Mouse (Mus musculus): ENCODE measurements around the gene Selenoh. TPM values are rescaled to one million over a fixed set of nuclear protein-coding genes. Genes with fewer than 3 reads are reported as not detected.

Gene Selenoh
- polyA plus RNA-seq, 1 experiment = 19.5 TPM

DNA sequence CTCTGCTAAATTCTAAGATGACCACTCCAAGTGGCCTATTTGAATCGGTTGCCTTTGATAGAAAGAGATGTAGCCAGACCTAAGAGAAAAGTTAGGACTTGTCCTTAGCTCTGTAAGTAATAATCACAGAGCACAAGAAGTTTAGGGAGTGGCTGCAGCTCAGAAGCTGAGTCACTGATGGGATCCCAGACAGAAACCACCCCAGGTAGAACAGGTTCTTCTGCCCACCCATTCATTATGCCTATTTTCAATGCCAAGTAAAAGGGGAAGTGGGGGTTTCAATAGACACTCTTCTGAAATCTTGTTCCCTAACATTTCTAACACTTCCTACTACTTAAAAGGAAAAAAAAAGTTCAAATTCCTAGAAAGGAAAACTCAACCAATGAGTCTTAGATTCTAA, 34.7 kb upstream of the Selenoh start:
- Histone ChIP-seq H3K4me3 (replicated peaks) (no peak overlapping the region), H3K27me3 (ENCODE audit: control insufficient read depth) (no peaks in the 10 kb centered on the region), H3K4me1 (ENCODE audit: control insufficient read depth) (peaks cover 53% of the 10 kb centered on the region), H3K9me3 (ENCODE audit: control insufficient read depth, low read length) (no peaks in the 10 kb centered on the region), H3K36me3 (ENCODE audit: control insufficient read depth) (peaks cover 97% of the 10 kb centered on the region)
- TF ChIP-seq GATA1 (IDR thresholded peaks at IDR 0.05; ENCODE audit: low read length) (no peak), TAL1 (IDR thresholded peaks at IDR 0.05; ENCODE audit: low read length) (no peak)

DNA sequence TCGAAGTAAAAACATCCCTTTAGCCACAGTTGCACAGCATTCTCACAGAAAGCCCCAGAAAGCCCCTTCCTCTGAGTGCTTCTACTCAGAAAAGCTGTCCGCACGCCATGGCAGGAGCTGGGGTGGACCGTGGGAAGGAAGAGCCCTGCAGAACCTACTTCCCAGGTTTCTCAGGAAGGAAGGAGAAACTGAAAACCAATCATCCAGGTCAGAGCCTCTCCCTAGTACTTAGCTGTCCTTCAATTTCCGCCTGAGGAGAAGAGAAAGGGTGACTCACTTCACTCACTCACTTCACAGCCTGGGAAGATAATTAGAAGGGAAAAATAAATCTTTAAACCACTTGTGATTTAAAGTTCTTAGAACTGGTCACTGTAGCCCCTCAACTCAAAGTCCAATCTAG, 33.8 kb upstream of the Selenoh start:
- H3K4me3 ChIP-seq (replicated peaks) = no peak overlapping the region
- no peaks in the 10 kb centered on the region for H3K27me3 ChIP-seq (ENCODE audit: control insufficient read depth)
- peaks cover 97% of the 10 kb centered on the region for H3K36me3 ChIP-seq (ENCODE audit: control insufficient read depth)
- H3K9me3 ChIP-seq (ENCODE audit: control insufficient read depth, low read length) = no peaks in the 10 kb centered on the region
- H3K4me1 ChIP-seq (ENCODE audit: control insufficient read depth) = peaks cover 46% of the 10 kb centered on the region
- TF ChIP-seq TAL1 (IDR thresholded peaks at IDR 0.05; ENCODE audit: low read length) (no peak), GATA1 (IDR thresholded peaks at IDR 0.05; ENCODE audit: low read length) (no peak)

DNA sequence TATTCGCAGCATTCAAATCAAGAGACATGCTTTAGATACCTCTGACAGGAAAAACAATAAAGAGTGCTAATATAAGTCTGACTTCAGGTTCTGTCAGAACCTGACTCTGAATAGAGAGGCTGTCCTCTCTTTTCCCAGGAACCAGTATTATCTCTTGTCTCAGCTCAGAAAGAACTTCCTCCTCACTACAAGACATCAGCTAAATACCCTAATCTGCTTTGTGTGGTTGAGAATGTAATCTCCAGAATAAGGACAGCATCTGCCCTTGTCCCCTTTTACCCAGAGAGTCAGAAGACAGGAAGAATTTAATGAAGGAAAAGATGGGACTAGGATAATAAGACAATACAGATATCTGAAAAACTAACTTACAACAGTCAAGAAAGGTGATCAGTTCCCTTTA, 32.9 kb upstream of the Selenoh start:
- Histone ChIP-seq H3K27me3 (ENCODE audit: control insufficient read depth) (no peaks in the 10 kb centered on the region), H3K4me1 (ENCODE audit: control insufficient read depth) (peaks cover 37% of the 10 kb centered on the region), H3K4me3 (replicated peaks) (no peak overlapping the region), H3K9me3 (ENCODE audit: control insufficient read depth, low read length) (no peaks in the 10 kb centered on the region), H3K36me3 (ENCODE audit: control insufficient read depth) (peaks cover 97% of the 10 kb centered on the region)
- no peak for TF ChIP-seq GATA1 (IDR thresholded peaks at IDR 0.05; ENCODE audit: low read length)
- no peak for TF ChIP-seq TAL1 (IDR thresholded peaks at IDR 0.05; ENCODE audit: low read length)

DNA sequence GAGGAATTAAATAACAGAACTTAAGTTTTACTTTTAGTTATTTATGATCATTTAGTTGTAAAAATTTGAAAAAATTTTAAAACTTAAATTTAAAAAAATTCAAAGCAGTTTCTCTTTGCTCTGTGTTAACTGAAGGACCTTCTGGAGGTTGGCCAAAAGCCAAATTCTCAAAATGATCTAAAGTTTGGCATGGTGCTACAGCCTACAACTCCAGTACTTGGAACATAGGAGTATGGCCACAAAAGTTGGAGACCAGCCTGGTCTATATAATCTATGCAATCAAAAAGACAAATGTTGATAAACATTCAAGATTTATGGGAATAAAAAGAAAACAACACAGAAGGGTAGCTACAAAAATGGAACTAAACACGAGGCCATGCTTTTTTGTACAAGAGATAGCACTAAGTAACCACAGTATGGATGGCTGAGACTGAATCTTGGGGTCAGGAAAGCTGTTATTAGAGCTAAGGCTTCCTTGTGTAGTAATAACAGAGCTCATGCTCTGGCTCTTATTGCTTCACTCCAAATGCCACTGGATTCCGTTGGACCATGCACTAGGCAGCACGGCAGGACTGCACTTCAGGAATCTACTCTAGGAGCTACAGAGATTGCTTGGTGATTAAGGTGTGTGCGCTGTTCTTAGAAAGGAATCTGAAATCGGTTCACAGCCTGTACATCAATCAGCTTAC, 24.6 kb upstream of the Selenoh start:
- no peak for TF ChIP-seq TAL1 (IDR thresholded peaks at IDR 0.05; ENCODE audit: low read length)
- TF ChIP-seq GATA1 (IDR thresholded peaks at IDR 0.05; ENCODE audit: low read length) = no peak
- Histone ChIP-seq H3K27me3 (ENCODE audit: control insufficient read depth) (no peaks in the 10 kb centered on the region), H3K36me3 (ENCODE audit: control insufficient read depth) (peaks cover 97% of the 10 kb centered on the region), H3K4me3 (replicated peaks) (no peak overlapping the region), H3K9me3 (ENCODE audit: control insufficient read depth, low read length) (no peaks in the 10 kb centered on the region), H3K4me1 (ENCODE audit: control insufficient read depth) (peaks cover under 1% of the 10 kb centered on the region)

DNA sequence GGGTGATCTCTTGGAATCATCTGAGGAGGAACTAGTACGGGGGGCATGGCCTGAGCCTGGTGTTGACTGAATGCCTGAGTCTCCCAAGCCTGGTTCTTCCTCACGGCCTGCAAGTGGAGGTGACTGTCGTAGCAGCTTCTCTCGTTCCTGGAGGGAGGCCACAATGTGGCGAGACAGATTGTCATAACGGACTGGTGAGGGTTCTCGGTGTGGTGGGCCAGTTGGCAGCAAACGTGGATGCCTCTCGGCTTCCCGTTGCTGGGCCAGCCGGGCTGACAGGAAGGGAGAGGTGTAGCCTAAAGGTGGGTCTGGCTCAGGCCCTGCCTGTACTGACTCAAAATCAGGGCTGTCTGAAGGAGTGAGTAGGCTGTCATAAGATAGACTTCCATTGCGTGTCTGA, 19.5 kb upstream of the Selenoh start:
- Histone ChIP-seq H3K36me3 (ENCODE audit: control insufficient read depth) (peaks cover 98% of the 10 kb centered on the region), H3K27me3 (ENCODE audit: control insufficient read depth) (no peaks in the 10 kb centered on the region), H3K4me3 (replicated peaks) (no peak overlapping the region), H3K4me1 (ENCODE audit: control insufficient read depth) (peaks cover 21% of the 10 kb centered on the region), H3K9me3 (ENCODE audit: control insufficient read depth, low read length) (no peaks in the 10 kb centered on the region)
- no peak for TF ChIP-seq TAL1 (IDR thresholded peaks at IDR 0.05; ENCODE audit: low read length)
- TF ChIP-seq GATA1 (IDR thresholded peaks at IDR 0.05; ENCODE audit: low read length) = no peak

DNA sequence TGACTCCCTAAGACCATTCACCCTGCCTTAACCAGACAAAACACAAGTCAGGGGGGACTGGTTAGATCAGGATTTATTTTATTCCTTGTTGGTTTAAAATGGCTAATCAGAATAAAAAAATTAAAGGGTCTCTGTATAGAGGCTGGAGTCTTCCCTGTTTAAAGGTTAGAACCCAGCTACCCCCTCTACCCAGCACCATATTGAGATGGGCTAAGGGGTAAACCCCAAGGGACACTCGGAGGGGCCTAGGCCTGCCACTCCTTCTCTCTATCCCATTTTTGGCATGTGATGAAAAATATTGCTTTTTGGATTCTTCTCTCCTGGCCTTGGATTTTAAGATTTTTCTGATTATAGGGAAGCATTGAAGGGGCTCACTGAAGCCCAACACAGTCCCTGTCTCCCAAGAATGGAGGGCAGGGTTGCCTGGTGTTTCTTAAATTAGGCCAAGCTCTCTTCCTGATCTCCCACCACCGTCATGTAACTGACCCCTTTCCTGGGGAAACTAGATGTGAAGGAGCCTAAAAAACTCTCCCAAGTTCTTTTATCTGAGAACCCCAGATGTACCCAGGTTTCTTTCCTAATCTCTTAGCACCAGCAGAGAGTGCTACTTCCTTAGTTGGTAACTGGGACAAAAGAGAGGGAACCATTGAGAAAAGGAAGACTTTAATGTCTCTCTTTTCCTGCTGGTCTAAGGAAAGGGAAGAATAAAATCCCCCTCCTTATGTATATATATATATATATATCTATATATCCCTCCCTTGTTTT, 17.7 kb upstream of the Selenoh start:
- no peaks in the 10 kb centered on the region for H3K9me3 ChIP-seq (ENCODE audit: control insufficient read depth, low read length)
- peaks cover 95% of the 10 kb centered on the region for H3K36me3 ChIP-seq (ENCODE audit: control insufficient read depth)
- H3K4me1 ChIP-seq (ENCODE audit: control insufficient read depth) = peaks cover 35% of the 10 kb centered on the region
- H3K4me3 ChIP-seq (replicated peaks) = no peak overlapping the region
- TF ChIP-seq TAL1 (IDR thresholded peaks at IDR 0.05; ENCODE audit: low read length) = peak; percentile 31; the same call in 1 of the 3 replicates
- TF ChIP-seq GATA1 (IDR thresholded peaks at IDR 0.05; ENCODE audit: low read length) = no peak
- H3K27me3 ChIP-seq (ENCODE audit: control insufficient read depth) = no peaks in the 10 kb centered on the region

DNA sequence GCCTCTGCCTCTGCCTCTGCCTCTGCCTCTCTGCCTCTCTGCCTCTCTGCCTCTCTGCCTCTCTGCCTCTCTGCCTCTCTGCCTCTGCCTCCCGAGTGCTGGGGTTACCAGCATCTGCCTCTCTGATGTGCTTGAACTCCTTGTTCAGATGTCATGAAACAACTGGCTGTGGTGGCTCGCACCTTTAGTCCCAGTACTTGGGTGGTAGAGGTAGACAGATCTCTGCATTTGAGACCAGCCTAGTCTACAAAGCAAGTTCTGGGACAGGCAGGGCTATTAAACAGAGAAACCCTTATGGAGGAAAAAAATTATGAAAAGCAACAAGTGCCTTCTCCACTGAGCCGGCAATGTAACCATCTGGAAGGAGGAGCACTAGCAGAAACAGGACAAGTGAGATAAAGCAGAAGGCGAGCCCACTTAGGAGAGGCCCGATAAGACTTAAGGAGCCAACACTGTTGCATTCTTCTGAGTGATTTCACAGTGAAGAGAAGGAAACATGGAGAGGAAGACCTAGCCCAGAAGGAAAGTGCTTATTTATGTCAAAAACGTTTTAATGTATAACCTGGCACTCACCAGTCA, 12.1 kb upstream of the Selenoh start:
- H3K9me3 ChIP-seq (ENCODE audit: control insufficient read depth, low read length) = no peaks in the 10 kb centered on the region
- no peaks in the 10 kb centered on the region for H3K27me3 ChIP-seq (ENCODE audit: control insufficient read depth)
- TF ChIP-seq TAL1 (IDR thresholded peaks at IDR 0.05; ENCODE audit: low read length) (peak; percentile 62; the same call in 2 of the 3 replicates), GATA1 (IDR thresholded peaks at IDR 0.05; ENCODE audit: low read length) (peak; percentile 88)
- peak overlapping the region; percentile 63 for H3K4me3 ChIP-seq (replicated peaks)
- peaks cover 74% of the 10 kb centered on the region for H3K36me3 ChIP-seq (ENCODE audit: control insufficient read depth)
- peaks cover 59% of the 10 kb centered on the region for H3K4me1 ChIP-seq (ENCODE audit: control insufficient read depth)

DNA sequence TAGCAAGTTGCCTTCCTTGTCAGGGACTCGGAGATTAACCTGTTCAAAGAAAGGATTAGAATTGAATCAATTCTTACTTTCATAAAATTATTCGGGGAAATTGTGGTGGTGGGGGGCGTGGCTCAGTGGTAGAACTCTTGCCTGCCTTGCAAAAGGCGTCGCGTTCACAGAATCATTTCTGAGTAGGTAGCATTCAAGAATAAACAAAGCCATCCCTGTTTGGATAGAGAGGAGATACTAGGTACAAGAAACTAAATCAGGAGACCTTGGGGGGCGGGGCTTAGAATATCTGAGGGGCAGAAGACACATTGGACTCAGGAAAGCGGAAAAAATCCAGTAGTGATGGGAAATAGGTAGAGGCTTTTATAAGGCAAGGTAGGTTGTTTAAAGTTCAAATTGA, 8.4 kb upstream of the Selenoh start, which contains the start of gene Tmx2:
Gene Tmx2, minus strand, starts transcription at position 125 of the 400 bp plus-strand sequence.
- Histone ChIP-seq H3K27me3 (ENCODE audit: control insufficient read depth) (no peaks in the 10 kb centered on the region), H3K4me3 (replicated peaks) (peak within 1 kb of the TSS; percentile 78), H3K36me3 (ENCODE audit: control insufficient read depth) (peaks cover 63% of the 10 kb centered on the region), H3K9me3 (ENCODE audit: control insufficient read depth, low read length) (no peaks in the 10 kb centered on the region), H3K4me1 (ENCODE audit: control insufficient read depth) (peaks cover 69% of the 10 kb centered on the region)
- TF ChIP-seq GATA1 (IDR thresholded peaks at IDR 0.05; ENCODE audit: low read length) (no peak), TAL1 (IDR thresholded peaks at IDR 0.05; ENCODE audit: low read length) (no peak)

Data from erythroblast, embryonic 14.5 days (primary cell).